Mouse (Mus musculus) intestine, postnatal 0 days (tissue): ENCODE results near the gene Arglu1. TPM values are rescaled to one million over a fixed set of nuclear protein-coding genes. Genes with fewer than 3 reads are reported as not detected.

Experiments used
- ATAC-seq: fragments of 200-750 bp; cut with Nextera tagmentation; 2 replicates; pipeline ENCODE4 v1.8.0; 2017; ENCODE audit warnings: mild to moderate bottlenecking, moderate TSS enrichment, moderate library complexity
- H3K27ac ChIP-seq: fragments of 300-500 bp; sonication (generic); 2 replicates; pipeline ENCODE4 v1.5.1; 2014; ENCODE audit warnings: mild to moderate bottlenecking, low read depth, low read length, moderate library complexity
- H3K27me3 ChIP-seq: fragments of 300-500 bp; sonication (generic); replicated peaks from 2 replicates; pipeline ENCODE4 v1.6.1; 2014; ENCODE audit warnings: low read length, mixed read lengths; ENCODE audit not compliant: control insufficient read depth, insufficient read depth
- H3K36me3 ChIP-seq: fragments of 300-500 bp; sonication (generic); 2 replicates; pipeline ENCODE4 v1.6.1; 2014; ENCODE audit warnings: mild to moderate bottlenecking, moderate library complexity; ENCODE audit not compliant: control insufficient read depth, insufficient read depth
- H3K4me1 ChIP-seq: fragments of 300-500 bp; sonication (generic); replicated peaks from 2 replicates; pipeline ENCODE4 v1.6.1; 2014; ENCODE audit warnings: antibody characterized with exemption, low read length, mixed read lengths; ENCODE audit not compliant: control insufficient read depth, insufficient read depth
- H3K4me2 ChIP-seq: fragments of 300-500 bp; sonication (generic); replicated peaks from 2 replicates; pipeline ENCODE4 v1.6.1; 2014; ENCODE audit warnings: low read depth, mild to moderate bottlenecking, moderate library complexity
- H3K4me3 ChIP-seq: fragments of 300-500 bp; sonication (generic); 2 replicates; pipeline ENCODE4 v1.5.1; 2014; ENCODE audit warnings: low read depth, low read length
- H3K9ac ChIP-seq: fragments of 300-500 bp; sonication (generic); 2 replicates; pipeline ENCODE4 v1.6.1; 2014; ENCODE audit warnings: mild to moderate bottlenecking, low read depth, low read length
- H3K9me3 ChIP-seq: fragments of 300-500 bp; sonication (generic); 2 replicates; pipeline ENCODE4 v1.6.1; 2016; ENCODE audit warnings: mixed run types; ENCODE audit not compliant: control insufficient read depth
- CTCF ChIP-seq: sonication (generic); IDR thresholded peaks from 2 replicates; pipeline ENCODE4 v1.5.1; 2016; ENCODE audit warnings: low read depth, mild to moderate bottlenecking, control low read depth, antibody characterized with exemption, moderate library complexity
- WGBS: fragments of 180-500 bp; shearing (Covaris S2); extraction: QIAGEN DNeasy Blood & Tissue Kit; methylation state at CpG from one replicate; pipeline ENCODE4 v1.1.7; 2014; 5-methylcytosine and 5-hydroxymethylcytosine counted together
- polyA plus RNA-seq: library from polyadenylated mRNA; unstranded; fragments of >200 nt; fragmentation: Nextera tagmentation; extraction: Ambion mirVana; gene quantifications from 2 replicates; pipeline ENCODE4 v1.2.1, GENCODE M21; 2015

Arglu1 gene
- polyA plus RNA-seq, 1 experiment from 2014 or later, result 67.4 TPM

DNA sequence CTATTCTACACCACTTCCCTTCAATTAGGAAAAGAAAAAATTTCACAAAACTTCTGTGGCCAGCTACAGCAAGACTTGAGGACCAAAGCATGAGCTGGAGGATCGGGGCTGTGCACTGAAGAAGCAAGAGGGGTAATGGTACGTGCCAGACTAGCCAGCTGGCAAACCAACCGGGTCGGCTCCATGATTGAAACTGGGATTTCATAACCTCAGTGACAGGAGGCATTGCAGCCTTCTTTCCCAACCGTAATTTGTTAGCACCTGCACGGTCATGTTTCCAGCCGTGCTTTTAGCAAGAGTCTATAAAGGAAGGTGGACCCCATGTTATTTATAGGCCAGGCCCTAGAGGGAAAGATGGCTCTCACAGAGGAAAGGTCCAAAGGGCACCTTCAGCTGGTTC lies 41.6 kb downstream of the Arglu1 start:
- ATAC-seq, result peak; percentile 31; the same call in 1 of the 2 replicates
- Histone ChIP-seq H3K9ac (no peak overlapping the region), H3K27me3 (no peaks in the 10 kb centered on the region), H3K27ac (no peak overlapping the region), H3K36me3 (no peaks in the 10 kb centered on the region), H3K4me2 (no peak overlapping the region), H3K9me3 (no peaks in the 10 kb centered on the region), H3K4me1 (peaks cover 13% of the 10 kb centered on the region), H3K4me3 (no peak overlapping the region)
- TF ChIP-seq CTCF, result no peak
- 49% methylated on average over 7 of the region's 7 CpGs for WGBS

DNA sequence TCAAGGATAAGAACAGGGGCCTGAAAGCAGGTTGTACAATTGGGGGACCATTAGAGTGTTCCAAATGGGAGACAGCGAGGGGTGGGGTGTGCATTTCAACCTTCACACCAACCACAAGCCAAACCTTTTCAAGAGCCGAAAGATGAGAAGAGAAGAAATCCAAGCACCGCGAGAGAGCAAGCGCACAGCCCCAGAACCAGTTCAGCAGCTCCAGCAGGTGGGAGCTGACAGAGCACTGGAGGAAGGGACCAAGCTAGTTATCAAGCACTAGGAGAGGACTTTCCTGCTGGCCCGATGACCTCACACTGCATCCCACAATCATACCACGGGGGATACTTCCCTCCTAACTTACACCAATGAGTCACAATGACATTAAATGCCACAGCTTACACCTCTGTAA lies 42.5 kb downstream of the Arglu1 start:
- peaks cover 13% of the 10 kb centered on the region for H3K4me1 ChIP-seq
- no peak for TF ChIP-seq CTCF
- no peak overlapping the region for H3K9ac ChIP-seq
- no peaks in the 10 kb centered on the region for H3K36me3 ChIP-seq
- H3K9me3 ChIP-seq, result no peaks in the 10 kb centered on the region
- H3K27me3 ChIP-seq, result no peaks in the 10 kb centered on the region
- no peak overlapping the region for H3K27ac ChIP-seq
- 58% methylated on average over 7 of the region's 7 CpGs for WGBS
- ATAC-seq, result no peak
- H3K4me2 ChIP-seq, result no peak overlapping the region
- no peak overlapping the region for H3K4me3 ChIP-seq

DNA sequence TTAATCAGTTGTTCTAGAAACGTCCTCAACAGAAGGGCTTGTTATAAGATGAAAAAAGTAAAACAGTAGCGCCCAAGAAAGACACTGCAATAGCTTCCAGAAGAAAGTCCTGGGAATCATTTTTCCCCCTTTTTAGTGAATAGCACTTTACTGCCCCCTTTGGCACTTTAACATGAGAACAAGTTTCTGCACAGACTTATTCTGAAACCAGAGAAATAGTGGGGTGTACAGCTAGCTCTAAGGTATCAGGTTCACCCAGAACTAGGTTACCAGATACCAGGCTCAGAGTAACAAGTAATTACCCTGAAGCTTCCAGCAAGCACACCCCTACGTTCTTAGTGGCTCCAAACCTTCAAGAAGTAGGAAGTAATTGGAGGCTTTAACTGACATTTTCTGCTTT lies 43.0 kb downstream of the Arglu1 start:
- Histone ChIP-seq H3K27me3 (no peaks in the 10 kb centered on the region), H3K9me3 (no peaks in the 10 kb centered on the region), H3K27ac (no peak overlapping the region), H3K4me3 (no peak overlapping the region), H3K4me2 (no peak overlapping the region), H3K4me1 (peaks cover 13% of the 10 kb centered on the region), H3K36me3 (no peaks in the 10 kb centered on the region), H3K9ac (no peak overlapping the region)
- no peak for ATAC-seq
- 60% methylated on average over 3 of the region's 3 CpGs for WGBS
- TF ChIP-seq CTCF, result peak; percentile 57

DNA sequence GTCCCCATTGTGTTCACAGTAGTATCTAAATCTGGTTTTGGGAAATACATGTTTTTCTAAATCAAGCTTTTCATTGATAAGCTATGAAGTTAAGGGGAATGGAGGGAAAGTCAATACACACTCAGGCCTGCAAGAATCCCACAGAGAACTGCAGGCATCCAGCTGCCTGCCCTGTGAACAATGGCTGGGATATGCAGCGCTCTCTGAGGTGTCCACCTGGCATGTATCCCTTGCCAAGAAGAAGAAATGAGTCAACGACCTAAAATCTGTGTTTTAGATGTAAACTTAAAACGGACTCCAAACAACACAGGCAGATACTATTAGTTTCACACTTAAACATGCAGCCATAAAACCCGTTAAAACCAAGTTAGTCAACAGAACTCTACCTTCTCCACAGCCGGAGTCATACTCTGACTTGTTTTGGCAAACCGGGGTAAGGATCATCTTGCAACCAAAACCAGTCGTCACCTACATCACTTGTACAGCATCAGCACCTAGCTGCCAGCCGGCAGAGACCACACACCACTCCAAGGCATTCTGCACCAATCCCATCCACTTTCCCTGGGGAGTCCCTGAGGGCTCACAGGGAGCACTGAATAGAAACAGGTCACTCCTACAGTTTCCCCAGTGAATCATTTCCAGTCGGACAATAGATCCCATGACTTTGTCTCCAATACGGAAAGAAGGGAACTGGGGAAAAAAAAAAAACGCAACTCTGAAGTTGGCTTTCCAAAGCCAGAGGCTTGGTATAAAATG lies 46.0 kb downstream of the Arglu1 start:
- Histone ChIP-seq H3K9ac (no peak overlapping the region), H3K27me3 (no peaks in the 10 kb centered on the region), H3K36me3 (no peaks in the 10 kb centered on the region; the same call in 1 of the 2 replicates), H3K27ac (no peak overlapping the region), H3K4me2 (no peak overlapping the region), H3K4me3 (no peak overlapping the region), H3K4me1 (peaks cover 11% of the 10 kb centered on the region), H3K9me3 (no peaks in the 10 kb centered on the region)
- ATAC-seq, result no peak
- 77% methylated on average over 11 of the region's 11 CpGs for WGBS
- TF ChIP-seq CTCF, result no peak

DNA sequence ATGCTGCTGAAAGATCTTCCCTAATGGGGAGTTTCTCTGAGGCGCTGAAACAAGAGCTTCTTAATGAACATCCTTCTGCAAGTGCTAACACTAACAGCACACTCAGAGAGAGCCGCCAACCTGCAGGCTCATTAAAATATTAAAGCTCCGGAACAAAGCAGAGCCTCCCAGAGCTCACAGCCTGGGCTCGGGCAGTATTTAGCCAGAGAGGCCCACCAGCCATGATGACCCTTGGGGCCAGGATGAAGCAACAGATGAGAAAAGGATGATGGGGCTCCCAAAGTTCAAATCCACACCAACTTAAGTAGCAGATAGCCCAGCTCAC lies 50.1 kb downstream of the Arglu1 start:
- no peak for TF ChIP-seq CTCF
- Histone ChIP-seq H3K4me3 (no peak overlapping the region), H3K4me2 (no peak overlapping the region), H3K27ac (no peak overlapping the region), H3K9me3 (no peaks in the 10 kb centered on the region), H3K4me1 (0 out of 2 replicates have a peak, but pooled peaks cover 4% of the 10 kb centered on the region), H3K36me3 (no peaks in the 10 kb centered on the region; the same call in 1 of the 2 replicates), H3K27me3 (no peaks in the 10 kb centered on the region), H3K9ac (no peak overlapping the region)
- 34% methylated on average over 4 of the region's 4 CpGs for WGBS
- ATAC-seq, result no peak

DNA sequence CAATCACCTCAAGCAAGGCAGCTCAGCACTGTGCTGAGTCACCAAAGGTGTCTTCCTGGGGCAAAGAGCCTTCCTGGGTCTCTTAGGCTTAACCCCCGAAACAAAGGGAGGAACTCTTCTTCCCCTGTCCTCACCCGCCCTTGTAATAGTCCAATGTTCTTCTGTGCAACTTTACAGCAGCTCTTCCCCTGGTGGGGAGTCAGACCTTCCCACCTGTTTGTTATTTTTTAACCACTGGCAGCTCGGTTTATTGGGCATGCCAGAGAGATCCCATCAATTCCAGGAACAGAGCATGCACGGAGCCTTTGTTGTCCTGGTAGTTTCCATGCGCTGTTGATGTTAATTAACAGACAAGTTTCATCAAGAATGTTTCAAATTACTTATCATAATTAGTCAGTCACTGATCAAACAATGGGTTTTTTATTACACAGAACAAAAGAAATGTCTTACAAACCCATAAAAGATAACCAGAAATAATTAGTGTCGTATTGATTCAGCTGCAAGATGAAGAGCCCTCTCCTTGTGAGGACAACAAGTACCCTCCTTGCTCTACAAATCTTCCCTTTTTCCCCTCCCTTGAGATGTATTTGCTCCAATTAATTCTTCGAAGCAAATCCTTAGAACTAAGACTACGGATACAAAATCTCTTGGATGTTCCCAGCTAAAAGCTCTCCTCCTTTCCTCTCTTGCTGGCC lies 50.6 kb downstream of the Arglu1 start:
- H3K4me1 ChIP-seq, result 0 out of 2 replicates have a peak, but pooled peaks cover 4% of the 10 kb centered on the region
- ATAC-seq, result peak; percentile 70
- no peak for TF ChIP-seq CTCF
- H3K4me3 ChIP-seq, result no peak overlapping the region
- H3K4me2 ChIP-seq, result no peak overlapping the region
- H3K36me3 ChIP-seq, result no peaks in the 10 kb centered on the region; the same call in 1 of the 2 replicates
- WGBS, result 38% methylated on average over 8 of the region's 8 CpGs
- H3K9ac ChIP-seq, result no peak overlapping the region
- no peak overlapping the region for H3K27ac ChIP-seq
- H3K27me3 ChIP-seq, result no peaks in the 10 kb centered on the region
- H3K9me3 ChIP-seq, result no peaks in the 10 kb centered on the region
